Mouse (Mus musculus) frontal cortex, postnatal 36 days (tissue): Measurements from ENCODE around the gene Pnma5.
"Not testable (repeated sequence)": the region's sequence is repeated elsewhere in the genome, so short reads cannot be mapped to it uniquely, and the experiment has no call there.

Experiments used
- DNase-seq, 2 experiments: peaks; one replicate each; pipeline ENCODE4 v3.0.0; 2022; ENCODE audit warnings: low spot score in 2 of 2

Pnma5 gene

DNA sequence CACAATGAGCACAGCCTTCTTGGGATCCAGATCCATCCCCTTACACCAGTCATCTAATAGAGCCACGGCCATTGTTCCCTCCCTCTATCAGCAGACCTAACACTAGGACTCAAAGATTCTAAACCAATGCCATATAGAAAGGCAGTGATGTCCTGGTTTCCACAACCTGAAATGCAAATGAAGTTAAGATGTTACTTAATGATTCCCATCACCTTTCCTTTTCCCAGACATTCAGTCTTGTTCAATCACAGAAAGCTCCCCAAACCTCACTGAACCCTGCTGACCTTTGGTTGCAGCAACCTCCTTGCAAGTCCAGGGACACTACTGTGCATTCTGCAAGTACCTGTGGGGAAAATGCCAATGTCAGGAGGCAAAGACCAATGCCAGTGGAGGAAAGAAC lies at the start of gene Pnma5:
Pnma5 (minus strand) TSS at position 101 of the 400 bp plus-strand sequence.
- no peak for DNase-seq

DNA sequence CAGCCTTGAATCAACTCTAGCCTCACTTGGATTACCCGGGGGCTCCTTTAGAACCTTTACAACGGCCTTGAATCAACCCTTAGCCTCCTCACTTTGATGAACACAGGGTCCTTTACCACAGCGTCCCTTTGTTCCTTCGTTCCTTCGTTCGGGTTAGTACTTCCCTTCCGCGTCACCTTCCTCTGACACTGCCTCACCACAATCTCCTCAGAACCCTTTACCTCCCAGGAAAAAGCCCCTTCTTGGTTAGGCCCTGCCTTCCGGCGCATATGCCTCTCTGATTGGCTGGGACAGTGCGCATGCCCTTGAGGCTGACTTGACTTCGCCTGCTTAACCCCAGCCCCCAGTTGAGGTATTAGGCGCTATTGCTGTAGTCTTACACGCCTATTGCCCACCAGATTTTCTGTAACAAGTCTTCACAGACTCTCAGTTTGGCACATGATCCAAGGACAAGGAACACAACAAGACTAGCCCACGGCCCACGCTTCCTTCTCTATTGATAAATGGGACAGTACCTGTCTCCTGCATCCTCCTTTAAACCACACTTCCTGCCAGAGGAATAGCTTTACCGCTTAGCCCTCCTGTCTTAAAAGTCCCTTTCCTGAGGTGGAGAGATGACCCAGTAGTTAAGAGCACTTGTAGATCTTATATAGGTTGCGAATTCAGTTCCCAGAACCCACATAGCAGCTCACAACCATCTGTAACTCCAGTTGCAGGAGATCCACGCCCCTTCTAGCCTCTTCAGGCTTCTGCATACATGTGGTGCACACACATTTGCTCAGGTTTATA lies 45.6 kb upstream of the Pnma5 start, which contains the start of gene Xlr4a:
Xlr4a (minus strand) TSS at position 212 of the 789 bp plus-strand sequence.
- DNase-seq, result not testable (repeated sequence)

DNA sequence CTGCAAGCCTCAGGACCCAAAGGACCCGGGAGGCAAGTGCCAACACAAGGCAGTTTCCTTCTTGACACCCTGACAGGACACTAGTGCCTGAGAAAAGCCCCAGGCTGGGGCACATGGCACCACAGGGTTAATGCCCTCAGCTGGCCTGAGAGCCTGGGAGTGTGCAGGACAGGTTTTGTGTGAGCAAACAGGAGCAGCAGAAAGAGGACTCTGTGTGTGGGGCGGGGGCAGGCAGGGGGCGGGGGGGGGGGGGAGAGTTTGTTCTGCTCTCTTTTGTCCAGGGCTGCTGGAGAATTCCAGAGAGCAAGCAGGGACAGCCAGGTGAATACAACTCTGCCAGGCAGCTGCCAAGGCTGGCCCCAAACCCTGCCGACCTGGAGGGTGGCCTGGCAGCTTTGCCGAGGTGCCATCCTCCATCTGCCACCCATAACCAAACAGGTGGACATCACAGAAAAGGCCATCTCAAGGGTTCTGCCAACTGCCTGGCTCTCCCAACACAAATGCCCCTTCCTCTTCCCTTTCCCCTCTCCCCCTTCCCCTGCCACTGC lies 29.9 kb upstream of the Pnma5 start:
- DNase-seq, result not testable (repeated sequence)

DNA sequence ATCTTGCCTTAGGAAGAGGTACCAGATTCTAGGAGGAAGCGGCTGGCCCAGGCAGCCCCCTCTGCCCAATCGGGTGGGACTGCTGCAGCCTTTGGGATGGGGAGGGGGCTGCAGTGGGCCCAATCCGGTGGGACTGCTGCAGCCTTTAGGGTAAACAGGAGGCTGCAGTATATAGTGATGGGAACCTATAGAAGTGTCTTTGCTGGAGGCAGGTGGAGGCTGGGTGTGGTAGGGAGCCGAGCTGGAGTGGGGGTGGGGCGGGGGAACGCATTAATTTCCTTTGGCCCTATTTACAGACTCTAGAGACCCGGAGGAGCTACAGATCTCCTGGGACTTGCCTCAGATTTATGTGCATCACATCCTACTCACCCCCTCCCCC lies 27.5 kb upstream of the Pnma5 start, which contains the start of gene Pnma3:
Pnma3 (plus strand) TSS at position 373 of the 379 bp plus-strand sequence.
- no peak for DNase-seq

DNA sequence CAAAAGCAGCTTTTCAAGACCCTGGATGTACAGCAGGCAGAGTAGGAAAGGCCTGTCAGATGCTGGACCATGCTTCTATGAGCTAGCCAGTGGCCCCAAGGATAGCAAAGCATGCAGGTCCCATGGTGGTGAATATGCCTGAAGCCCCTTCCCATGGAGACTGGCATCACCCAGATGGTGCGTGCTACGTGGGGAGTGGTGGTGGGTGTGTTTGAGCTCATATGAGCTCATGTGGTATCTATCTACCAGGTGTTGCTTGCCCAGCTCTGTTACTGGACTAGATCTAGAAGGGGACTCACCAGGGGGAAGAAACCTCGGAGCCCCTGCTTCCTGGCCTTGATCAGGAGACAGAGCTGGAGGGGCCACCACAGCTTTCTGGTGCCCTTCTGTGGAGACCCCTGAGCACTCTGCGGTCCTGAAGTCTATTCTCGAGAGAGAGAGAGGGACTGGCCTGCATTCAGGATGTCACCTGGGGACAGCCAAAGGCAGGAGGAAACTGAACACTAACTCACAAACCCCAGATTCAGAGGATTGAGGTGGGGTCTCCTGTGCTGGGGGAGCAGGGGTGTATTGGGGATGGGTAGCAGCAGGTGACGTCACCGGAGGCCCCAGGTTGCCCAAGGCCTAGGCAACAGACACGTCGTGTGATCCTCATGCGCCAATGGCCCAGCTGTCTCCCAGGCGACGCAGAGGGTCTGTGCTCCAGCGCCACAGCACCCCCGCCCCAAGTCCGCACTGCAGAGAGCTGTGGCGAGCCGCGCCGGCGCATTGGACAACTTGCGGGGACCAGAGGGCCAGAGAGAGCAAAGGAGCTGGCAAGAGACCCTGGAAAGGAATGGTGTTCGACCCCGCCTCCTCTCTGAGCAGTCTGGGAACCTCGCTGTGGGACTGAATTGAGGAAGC lies 26.9 kb upstream of the Pnma5 start:
- DNase-seq, result peak; percentile 21 to 31

DNA sequence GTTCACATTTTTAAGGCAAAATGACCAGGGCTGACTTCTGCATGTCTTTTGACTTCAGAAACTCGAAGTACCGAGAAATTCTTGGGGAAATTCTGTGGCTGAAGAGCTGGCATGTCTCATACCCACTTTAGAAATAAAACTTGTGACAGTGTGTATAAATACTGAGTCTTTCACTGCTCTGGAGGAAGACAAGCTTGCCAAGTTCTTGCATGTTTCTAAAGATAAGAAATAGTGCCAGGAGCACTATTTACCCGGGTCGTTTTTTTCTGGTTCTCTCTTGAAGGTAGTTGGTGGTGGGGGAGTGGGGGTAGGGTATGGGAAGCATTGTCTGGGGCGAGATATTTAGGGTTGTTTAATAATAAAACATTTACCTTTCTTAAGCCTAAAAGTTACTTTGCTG lies 25.4 kb upstream of the Pnma5 start:
- DNase-seq, result no peak

DNA sequence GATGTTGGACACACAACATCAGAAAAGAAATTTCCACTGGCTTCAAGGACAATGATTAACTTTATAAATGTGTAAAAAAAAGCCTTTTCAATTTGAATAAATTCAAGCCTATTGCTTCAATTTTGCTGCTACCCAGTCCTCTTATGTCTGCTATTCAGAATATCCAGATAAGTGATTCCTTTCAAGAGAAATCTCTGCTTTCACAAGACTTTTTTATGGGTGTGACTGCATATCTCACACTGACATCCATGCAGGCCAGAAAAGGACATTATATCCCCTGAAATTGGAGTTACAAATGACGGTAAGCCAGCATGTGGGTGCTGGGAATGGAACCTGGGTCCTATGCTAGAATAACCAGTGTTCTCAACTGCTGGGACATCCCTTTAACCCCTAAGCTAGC lies 24.6 kb upstream of the Pnma5 start:
- no peak for DNase-seq

DNA sequence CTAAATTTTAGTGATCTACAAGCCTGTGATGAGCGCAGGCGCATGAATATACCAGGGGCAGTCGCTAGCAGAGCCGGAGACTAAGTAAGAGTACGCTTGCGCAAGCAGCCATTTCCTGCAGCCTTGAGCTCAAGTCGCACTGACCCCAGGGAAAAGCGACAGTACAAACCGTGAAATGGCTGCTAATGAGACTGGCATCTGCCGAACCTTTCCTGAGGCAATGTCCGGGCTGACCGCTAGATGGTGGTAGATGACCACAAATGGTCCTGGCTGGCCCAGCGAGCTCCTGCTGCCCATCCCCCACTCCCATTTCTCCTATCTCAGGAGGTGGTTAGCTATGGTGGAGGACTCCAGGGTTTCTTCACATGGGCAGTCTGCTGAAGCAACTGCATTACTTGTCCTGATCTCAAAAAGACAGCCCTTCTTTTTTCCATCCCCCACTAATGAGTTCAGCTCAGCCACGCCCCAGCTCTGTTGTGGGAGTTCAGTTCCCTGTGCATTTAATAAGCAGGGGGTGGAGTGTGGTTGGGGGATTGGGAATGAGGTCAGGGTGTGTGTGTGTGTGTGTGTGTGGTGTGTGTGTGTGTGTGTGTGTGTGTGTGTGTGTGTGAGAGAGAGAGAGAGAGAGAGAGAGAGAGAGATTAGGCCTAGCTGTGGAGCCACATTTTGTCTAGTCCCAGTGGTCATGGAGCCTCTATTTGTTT lies 17.1 kb upstream of the Pnma5 start:
- peak; percentile 92 to 95 for DNase-seq

DNA sequence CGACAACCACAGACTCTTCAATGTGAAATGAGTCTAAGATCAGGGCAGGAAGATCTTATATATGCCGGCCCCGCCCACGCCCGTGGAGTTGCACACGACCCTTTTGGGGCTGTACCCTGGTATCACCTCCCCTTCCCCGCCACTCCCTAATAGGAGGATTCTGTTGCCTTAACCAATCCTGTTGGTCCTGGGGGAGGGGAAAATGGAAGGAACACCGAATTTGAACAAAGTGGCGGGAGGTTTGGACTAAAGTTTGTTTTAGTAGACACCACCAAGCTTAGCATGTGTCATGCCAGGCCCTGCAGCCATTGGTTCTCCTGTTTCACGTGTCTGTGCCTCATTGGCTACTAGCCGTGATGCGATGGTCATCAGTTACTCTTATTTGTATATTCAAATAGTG lies 2.8 kb upstream of the Pnma5 start:
- DNase-seq, result no peak

DNA sequence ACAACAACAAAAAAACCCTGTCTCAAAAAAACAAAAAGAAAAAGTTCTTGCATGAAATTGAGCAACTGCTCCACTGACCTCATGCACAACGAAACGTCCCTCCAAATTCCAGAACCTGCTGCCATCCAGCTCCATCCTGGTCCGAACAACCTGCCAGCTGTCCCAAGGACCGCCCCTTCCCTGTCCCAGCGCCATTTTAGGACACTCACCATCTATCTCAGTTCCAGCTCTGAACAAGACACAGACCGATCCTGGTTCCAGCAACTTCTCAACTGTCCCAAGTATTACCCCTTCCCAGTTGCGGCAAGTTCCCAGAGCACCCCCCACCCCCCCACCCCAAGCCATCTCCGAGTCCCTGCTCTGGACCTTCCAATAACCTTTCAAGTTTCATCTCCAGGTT lies 1.9 kb upstream of the Pnma5 start:
- DNase-seq, result no peak

DNA sequence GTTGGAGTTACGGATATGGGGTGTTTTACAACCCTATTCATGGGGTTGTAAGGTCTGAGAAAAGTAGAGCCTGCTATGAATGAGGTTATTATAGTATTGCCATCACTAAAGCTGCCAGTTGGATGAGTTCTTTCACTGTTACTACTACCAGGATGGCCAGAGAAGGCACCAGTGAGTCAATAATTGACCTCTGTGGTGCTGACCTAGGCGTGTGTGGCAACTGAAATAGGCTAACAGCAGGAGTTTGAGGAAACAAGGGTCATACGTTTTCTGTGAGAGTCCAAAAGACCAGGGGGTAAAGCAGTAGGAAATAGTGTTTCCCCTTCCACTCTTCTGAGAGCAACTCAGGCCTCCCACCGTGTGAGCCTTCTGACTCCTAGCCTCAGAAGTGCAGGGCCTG lies 24.1 kb downstream of the Pnma5 start:
- DNase-seq, result no peak

DNA sequence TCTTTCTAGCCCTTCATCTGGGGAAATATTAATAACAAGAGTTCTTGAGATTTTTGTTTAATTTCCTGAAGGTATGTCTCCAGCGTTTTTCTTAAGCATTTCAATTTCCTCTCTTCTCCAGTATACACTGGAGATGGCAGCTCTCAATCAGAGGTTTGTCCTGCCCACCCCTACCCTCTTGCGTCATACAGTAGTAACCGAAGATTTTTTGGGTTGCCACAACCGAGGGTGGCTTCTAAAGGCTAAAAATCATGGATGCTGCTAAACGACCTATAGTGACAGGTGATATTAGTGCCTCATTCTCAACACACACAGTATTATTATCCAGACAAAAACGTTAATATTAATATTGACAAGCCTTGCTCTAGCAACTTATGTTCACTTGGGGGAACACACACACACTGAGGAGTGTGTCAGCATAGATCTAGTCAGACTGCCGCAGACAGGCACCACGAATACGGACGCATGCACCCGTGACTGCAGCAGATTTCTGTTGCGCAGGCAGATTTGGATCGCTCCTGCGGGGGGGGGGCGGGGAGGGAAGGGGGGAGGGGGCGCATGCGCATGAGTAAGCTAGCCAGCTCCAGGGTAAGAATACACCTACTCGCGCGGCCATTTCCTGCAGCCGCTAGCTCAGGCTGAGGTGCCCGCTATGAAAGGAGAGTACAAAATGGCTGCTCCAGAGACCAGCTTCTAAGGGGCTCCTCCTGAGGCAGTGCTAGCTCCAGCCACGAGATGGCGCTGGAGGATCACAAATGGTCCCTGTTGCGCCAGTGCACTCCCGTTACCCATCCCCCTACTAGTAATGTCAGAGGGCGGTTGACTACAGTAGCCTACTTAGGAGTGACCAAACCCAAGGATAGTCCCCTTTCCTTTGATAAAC lies 29.1 kb downstream of the Pnma5 start:
- DNase-seq, result peak; percentile 89 to 95

DNA sequence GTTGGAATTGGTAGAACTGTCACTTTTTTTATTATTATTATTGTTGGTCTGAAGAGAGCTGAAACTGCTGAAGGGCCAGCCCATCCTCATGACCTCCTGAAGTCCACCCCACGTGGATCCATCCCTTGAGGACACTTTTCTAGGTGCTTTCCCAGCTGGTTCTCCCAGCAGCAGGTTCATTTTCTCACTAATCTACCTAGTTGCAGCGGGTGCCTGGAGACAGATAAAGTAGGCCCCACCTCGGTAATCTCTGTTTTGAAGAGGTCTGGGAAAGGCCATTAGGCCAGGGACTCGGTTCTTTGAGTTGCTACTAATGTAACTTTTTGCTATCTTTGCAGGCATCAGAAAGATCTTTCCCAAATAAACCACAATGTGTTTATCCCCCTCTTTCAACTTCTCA lies 31.2 kb downstream of the Pnma5 start:
- no peak for DNase-seq

DNA sequence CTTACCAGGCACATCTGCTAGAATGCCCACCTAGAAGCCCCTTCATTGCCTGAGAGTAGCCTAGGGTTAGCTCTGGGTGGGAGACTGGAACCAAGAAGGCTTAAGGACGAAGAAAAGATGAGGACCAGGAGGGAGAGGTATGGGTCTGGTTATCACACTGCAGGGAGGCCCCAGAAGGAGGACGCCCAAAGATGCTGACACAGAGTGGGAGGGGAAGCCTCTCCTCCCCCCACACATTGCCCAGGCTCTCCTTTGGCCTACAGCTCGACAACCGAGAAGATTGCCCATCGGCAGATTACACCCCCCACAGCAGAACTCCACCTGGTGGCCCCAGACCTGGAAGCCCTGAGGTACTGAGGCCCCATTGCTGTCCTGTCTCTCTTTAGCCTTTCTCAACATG lies 33.8 kb downstream of the Pnma5 start:
- no peak for DNase-seq

DNA sequence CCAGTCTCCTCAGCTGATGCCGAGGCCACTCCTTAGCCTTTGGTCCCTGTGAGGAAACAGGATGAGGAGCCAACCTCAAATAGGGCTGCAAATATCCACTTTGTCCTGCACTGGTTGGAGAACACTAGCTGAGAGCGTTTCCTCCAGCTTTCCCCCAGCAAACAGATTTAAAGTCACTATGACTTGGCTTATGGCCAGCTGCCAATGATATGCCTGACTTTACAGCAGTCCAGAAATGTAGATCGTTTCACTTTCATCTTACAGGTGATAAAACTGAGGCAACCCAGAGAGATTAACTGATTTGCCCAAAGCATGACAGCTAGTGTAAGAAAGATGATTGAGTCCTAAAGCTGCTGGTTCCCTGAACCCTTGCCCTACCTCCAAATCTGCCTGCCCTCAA lies 41.4 kb downstream of the Pnma5 start:
- DNase-seq, result no peak

DNA sequence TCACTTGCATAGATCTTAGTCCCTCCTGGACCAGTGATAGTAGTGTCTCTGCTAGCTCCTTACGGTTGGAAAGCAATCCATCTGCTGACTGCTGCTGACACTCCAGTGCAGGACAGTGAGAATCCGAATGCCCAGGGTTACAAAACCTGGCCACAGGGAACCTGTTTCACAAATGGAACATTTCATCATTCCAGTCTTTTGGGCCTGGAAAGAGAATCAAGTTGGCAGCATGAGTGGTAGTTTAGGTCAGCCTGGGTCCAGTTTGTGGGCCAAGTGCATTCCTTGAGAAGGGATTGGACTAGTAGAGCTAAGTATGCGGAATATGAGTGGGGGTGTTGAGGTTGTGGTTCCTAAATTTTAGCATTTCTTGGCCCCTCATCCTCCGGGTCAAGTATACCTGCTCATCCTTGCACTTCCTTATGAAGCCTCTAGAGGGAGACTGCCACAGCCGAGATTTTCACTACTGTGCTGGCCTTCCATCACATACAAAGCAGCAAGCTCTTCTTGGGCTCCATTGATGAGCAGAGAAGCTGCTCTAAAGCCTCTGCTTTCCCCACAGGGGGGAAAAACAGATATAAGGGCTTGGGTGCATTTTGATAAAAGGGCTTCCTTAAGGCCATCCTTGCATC lies 44.5 kb downstream of the Pnma5 start:
- no peak for DNase-seq

DNA sequence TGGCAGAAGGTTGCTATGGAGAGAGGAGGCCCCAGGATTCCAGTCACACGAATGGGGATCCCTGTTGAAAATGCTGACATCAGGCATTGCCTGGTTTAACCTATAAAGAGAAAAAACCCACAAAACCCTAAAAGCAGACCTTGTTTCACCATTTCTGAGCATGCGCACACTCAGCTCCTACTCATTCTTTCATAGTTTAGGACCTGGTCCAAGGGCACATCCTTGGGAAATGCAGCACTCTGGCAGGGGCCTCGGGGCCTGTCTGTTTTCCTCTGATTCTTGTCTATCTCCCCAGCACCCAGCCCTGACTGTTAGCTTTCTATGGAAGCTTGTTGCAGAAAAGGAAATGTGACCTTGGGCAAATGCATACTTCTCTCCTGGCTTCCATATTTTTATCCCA lies 46.3 kb downstream of the Pnma5 start:
- no peak for DNase-seq

DNA sequence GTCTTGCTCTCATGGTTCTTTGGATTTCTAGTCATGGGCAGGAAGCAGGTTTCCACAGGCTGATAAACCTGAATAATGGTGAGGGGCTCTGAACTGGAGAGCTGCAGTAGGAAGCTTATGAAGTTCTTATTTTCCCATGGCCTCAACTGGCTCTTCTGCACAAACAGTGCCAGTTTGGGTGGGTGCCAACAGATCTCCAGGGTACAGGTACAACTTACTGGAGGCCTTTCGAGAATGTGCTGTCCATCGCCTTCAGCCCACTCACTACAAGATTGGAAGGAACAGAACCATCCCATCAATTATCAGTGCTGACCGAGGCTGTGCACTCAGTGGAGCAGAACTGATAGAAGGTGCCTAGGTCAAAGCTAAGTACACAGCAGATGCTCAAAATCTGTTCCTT lies 48.5 kb downstream of the Pnma5 start:
- DNase-seq, result no peak

DNA sequence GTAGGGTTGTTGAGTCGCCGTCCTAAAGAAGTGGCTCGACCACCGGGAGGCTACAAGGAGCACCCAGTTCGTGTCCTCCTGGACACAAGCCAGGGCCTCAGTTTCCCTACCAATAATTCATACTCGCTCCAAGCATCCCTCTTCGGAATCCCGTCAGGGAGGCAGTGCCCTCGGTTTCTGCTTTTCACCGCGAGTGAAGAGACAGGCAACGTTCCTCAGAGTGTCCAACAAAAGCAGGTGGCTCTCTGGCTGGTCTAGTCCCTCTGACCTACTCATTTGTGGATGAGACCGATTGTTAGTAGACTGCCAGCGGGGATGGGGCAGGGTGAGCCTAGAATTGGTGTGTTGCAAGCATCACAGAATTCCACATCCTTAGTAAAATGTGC lies 49.4 kb downstream of the Pnma5 start:
- DNase-seq, result no peak

DNA sequence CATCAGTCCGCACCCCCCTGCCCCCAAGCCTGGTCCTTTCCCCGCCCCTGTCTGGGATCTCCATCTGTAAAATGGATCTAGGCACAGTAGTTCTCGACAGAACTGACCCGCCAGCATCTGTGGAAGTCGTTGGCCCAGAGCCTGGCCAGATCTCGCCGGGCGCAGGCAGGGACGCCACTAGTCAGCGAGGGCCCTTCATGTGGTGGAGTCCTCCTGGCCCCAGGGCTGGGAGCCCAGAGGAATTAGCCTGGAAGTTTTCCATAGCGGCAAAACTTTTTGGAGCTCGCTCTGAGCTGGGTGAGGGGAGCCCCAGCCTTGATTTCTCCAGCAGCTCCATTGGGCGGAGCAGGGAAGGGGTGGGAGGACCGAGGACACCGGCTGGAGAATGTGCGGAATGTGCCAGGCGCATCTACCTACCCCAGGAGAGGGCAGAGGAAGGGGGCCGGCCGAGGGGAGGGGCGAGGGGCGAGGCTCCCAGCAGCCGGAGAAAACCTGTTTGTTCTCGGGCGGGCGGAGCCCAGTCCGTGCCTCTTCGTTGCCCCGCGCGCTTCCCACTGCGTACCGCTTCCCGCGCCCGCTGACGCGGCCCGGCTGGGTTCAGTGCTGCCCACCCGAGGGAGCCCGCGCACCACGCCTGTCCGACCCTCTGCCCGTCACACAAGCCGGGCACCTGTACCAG lies 49.9 kb downstream of the Pnma5 start, which contains the start of gene Zfp185:
Zfp185 (plus strand) TSS at position 499 of the 679 bp plus-strand sequence.
- DNase-seq, result no peak
